Mouse (Mus musculus) layer of hippocampus, adult 9-11 months (tissue): Measurements from ENCODE around the gene Dcaf4.

Experiments
- DNase-seq: peaks from one replicate; pipeline ENCODE4 v3.0.0; 2022

Gene Dcaf4

DNA sequence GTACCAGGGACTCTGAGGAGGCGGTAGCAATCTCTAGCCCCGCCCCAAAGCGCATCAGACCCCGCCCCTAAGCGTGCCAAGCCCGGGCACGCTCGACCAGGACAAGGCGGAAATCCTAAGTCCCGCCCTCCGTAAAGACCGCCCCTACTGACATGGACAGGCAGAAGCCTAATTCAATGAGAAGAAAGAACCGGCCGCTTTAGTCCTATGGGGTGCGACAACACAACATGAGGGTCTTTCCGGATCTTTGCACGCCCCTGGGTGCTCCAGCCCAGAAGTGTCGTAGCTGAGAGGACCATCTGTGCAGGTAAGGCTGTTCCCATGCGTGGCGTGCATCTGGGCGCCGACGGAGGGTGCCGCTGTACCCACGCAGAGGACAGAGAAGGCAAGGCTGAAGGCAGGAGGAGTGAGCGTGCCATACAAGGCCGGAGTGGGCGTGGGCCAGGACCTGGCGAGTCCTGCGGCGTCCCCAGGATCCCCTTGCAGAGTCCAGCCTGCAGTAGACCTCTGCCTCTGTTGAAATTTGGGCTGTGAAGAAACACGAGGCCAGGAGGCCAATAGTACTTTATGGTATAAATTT lies at the start of gene Dcaf4:
Gene Dcaf4, plus strand, starts transcription at position 156 of the 580 bp plus-strand sequence.
- peak; percentile 98 for DNase-seq

DNA sequence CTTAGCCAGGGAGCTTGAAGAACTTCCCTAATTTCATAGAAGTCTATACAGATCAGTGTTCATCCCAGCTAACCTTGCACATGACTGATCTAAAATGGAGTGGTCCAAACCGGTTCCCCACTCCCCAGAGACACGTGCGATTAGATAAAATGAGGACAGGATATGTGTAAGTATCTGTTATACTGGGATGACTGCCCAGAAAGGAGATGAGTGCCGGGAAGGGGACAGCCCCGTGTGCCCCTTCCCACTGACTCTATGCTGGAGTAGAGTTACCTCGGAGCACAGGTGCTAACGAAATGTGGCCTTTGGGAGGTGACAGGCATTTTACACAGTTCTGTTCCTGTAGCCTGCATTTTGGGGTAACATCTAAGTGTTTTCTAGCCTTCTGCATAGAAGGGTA lies 48.5 kb upstream of the Dcaf4 start:
- DNase-seq, result no peak

DNA sequence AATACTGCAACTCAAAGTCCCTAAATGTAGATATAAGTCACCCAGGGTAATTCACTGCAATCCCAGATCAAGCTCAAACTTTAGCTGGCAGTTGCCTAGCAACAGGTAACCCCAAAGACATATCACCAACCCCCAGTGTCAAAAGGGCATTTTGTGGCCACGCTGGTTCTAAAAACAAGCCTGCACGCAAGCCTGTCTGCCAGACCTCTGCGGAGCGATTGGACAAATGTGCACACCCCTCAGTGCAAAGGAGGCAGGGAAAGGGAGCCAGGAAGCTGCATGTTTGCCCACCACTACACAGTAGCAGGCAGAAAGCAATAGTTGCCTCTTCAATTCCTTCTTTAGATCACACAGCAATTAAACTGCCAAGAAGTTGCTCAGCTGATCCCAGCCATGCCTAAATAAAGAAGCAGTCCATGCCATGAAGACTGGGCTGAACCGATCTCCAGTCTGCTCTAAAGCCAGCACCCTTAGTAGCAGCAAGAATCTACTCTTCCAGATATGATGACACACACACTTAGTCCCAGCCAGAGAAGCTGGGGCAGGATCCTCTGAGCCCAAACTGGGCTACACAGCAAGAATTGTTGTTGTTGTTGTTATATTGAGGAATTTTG lies 46.2 kb upstream of the Dcaf4 start:
- DNase-seq, result no peak

DNA sequence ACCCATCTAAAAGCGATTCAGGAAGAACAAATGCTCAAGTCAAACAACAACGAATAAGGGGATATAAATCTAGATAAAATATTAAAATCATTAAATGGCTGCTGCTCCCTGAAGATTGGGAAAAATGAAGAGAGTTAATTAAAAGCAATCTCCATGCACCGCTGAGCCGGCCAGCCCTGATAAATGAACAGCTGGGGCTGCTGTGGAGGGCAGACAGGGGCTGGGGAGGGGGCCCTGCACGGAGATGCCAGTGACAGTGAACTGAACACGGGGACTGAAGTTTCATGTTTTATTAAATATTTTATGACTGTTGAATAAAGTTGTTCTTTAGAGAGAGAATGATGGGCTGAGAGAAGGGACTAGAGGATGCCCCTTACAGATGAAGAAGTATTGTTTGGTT lies 44.8 kb upstream of the Dcaf4 start:
- DNase-seq, result no peak

DNA sequence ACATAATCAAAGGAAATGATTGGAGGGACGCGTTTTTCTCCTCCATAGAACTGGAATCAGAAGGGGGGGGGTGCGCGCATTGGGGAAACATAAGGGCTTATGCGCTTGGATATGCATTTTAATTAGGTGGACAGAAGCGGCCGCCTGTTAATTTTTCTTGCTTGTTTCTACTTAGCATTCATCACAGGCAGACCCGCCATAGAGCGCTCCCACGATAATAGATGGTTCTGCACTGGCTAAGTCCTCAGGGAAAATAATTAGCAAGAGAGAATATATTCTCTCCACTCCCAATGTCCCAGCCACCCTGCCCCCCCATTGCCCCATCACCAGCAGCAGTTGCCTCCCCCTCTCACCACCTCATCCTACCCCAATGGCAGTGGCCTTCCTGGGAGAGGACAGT lies 44.0 kb upstream of the Dcaf4 start:
- DNase-seq, result no peak

DNA sequence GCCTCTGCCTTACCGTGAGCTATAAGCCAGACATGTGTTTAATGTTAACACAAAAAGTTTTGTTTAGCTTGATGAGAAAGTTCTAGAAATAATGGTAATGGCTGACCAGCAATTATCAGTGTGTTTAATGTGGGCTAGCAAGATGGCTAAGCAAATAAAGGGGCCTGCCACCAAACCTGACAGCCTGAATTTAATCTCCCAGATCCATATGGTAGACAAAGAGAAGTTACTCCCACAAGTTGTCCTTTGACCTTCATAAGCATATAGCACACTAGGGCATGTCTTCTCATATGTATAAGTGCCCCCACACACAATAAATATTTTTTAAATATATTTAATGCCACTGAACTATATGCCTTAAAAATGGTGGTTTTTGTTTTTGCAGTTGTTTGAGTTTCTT lies 41.1 kb upstream of the Dcaf4 start:
- DNase-seq, result no peak

DNA sequence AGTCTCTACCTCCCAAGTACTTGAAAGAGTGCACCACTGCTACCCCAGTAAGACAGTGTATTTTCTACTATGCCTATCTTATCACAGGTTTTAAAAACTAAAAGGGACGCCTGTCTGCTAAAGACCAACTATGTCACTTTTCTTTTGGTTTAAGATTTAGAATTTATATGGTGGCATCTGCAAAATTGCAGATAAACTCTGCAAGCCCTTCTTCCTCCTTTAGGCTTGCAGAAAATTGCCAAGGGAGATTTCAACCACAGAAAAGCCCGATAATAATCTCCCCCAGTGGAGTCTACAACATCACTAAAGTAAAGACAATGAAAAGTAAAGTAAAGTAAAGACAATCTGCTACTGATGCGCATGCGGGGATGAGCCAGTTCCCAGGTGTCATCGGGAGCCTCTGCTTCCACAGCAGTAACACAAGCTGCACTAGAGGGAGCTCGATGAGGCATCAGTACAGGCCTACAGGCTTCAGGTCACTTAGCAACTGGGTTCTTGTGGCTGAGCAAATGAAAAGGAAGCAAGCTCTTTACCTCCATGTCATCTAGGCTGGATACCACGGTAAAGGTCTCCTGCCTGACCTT lies 40.4 kb upstream of the Dcaf4 start:
- DNase-seq, result no peak

DNA sequence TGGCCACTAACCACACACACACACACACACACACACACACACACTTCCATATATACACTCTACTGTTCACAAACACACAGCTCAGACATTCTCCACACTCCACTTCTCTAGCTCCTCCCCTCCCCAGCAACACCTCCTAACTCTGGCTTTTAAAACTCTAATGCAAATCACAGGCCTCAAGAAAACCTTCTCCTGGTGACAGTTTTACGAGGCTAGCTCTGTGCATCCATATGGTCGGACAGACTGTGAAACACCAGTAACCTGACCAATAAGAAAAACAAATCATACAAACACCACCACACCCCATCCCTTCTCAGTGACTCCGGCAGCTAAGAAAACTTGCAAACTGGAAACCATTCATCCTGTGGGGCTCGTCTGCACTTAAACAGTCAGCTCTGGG lies 38.8 kb upstream of the Dcaf4 start:
- DNase-seq, result no peak

DNA sequence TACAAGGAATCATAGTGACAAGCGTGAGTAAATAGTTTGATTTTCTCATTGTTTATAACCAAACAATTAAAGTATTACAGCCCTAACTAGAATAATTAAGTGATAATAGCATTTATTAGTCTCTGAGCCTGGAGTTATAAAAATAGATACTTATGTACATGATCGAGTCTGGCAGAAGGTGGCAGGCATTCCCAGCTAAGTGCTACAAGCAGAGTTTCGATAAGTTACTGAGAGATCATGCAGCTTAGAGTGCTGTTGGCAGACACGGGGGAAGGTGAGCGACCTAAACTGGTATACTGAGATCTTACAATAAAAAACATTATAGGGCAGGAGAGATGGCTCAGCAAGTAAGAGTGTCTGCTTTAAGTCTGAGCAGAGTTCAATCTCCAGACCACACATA lies 36.6 kb upstream of the Dcaf4 start:
- no peak for DNase-seq

DNA sequence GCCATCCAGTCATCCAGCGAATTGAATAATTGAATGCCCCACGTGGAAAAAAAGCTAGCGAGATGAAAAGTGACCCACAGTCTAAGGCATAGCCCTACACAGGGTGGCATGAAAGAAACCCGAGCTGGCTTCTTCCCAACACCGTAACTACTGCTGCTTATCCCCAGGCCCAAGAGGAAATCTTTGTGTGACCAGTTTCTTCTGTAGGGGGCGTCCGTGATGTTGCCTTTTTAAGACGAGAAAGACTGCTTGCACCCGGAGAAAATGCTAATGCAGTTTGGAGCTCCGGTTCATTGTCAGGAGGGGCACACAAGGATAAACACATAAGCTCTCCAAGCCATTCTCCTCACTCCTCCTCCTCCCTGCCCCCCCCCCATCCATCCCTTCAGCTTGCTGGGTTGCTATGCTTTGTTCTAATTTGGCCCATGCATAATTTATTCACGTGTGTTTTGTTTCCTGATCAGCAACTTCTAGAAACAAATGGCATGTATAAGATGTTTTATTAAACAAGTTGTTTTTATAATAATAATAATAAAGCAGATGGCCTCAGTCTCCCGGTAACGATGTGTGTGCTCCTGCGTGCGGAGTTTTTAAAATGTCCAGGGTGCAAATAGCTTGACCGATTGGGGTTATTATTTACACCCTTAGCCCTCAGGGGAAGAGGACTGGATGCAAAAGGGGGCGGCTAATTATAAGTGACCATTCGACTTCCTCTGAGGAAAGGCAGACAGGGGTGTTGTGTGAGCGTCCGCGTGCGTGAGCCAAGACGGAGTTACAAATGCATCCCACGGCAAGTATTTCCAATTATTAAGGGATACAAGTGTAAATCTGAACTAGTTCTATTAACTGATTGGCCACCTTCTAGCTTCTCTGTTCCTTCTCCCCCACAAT lies 35.2 kb upstream of the Dcaf4 start:
- DNase-seq, result no peak

DNA sequence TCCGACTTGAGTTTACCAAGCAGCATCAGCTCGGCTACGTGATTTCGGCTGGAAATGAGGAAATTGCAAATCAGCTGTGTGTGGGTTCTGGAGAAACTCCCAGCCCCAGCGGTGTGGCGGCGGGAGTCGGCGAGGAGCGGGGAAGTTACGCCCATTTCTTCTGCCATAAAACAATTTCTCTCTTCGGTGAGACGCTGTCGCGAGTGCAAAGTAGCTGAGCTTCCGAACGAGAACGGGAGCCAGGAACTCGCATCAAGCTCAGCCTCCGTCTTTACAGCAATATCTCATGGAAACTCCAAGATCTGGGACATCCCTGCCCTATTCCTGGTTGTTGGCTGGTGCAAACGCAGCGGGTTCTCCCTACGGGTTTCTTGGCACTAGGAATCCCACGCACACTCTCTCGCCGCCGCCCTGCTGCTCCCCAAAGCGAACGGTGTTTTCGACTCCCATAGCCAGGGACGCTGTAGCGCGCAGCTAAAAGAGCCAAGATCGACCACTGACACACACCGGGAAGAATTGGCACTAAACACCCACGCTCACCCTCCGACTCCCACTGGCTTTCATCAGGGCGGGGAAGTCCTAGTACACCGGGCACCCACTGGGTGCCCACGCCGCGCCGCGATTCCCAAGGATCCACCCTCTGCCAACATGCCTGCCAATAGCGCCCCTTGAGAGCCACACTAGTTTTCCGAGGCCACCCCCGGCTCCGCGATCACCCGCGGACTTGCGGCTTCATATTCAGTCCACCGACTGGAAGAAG lies 34.2 kb upstream of the Dcaf4 start:
- peak; percentile 24 for DNase-seq

DNA sequence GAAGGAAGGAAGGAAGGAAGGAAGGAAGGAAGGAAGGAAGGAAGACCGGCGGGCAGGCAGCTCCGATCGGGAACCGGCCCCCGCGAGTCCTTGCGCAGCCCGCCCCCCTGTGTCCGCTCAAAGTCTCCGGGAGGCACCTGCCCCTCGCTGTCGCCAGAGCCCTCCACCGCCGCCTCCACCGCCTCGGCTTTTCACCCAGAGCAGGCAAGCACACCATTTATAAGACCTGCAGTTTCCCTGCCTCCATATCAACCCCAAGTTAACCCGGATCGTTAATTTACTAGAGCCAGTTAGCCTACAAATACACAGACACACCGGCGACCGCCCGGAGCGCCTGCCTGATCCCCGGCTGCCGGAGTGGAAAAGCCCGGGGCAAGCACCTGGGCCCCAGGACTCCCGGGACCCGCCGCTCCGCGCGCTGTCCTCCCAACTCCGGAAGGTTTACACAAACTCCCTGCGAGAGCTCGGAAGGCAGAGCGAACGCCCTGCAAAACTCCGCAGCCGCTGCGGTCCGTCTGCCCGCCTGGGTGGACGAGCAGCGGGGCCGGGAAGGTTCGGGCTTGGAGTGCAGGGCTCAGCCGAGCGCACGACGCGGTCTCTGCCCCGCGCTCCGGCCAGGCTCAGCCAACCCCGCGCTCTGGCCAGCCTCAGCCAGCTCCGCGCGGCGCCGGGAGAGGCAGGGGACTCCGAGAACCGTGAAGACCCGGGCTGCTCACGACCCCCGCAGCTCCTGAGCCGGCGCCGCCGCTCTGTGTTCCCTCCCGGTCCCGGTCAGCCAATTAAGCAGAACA lies 33.4 kb upstream of the Dcaf4 start:
- no peak for DNase-seq

DNA sequence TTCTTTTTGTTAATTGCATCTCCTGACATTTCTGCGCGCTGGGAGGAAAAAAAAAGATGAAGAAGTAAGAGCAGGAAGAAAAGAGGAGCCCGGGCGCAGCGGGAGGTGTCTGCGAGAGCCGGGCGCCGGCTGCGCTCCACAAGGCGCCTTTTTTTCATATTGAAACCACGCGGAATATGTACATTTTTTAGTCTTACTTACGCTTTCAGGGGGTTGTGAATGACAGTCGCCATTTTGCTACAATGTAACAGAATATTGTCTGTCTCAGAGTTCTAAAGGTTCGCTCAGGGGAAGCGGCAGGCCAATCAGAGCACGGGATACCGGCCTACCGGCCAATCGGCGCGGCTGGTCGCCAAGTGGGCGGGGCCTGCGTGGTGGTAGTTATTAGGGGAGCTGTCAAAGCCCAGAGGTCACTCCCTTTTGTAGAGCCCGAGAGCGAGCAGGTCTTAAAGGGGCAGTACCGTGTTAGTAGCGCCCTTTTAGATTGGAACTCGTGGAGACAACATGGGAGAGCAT lies 32.7 kb upstream of the Dcaf4 start, which contains the start of gene Dpf3:
Gene Dpf3, minus strand, starts transcription at position 241 of the 516 bp plus-strand sequence.
- DNase-seq, result peak; percentile 95

DNA sequence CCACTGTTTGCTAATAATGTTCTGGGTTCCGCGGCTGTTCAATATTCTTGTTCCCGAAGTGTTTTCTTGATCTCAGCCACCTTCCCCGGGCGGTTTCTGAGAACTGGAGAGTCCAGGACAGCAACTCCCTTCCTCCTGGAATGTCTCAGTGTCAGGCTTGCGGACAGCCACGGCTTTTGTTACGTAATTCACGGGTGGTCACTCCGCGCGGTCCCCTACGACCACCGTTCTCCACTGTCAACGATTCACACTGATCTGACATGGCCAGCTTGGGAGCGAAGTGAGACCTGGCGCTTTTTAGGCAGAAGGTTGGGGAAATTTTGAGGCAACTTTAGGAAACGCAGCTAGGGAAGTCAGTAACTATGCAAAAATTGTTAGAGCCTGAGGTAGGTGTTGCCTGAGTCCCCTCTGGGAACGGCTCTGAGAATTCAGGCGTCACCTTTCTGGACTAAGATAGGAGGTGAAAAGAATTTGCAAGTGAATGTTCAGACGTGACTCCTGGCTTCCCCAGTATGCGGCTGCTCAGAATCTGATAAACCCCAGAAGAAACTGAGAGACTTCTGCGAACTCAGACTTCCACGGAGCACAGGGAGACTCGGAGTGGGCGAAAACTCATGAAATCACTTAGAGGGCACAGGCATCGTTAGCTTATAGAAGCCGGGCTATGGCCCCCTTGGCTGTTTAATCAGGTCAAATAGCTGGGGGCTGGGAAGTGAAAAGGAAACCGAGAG lies 31.9 kb upstream of the Dcaf4 start:
- DNase-seq, result no peak

DNA sequence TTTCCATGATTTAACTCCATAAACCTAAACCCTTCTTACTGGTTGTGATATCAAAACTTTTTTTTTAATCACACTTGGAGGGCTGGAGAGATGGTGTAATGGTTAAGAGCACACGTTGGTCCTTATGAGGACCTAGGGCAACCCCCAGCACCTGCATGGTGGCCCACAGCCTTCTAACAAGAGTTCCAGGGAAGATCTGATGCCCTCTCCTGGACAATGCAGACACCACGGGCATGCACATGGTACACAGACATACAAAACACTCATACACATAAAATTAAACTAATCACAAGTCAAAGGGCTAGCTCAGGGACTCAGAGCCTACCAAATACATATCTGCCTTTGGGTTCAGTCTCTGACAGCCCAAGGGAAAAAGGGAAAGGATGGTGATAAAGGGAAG lies 30.5 kb upstream of the Dcaf4 start:
- no peak for DNase-seq

DNA sequence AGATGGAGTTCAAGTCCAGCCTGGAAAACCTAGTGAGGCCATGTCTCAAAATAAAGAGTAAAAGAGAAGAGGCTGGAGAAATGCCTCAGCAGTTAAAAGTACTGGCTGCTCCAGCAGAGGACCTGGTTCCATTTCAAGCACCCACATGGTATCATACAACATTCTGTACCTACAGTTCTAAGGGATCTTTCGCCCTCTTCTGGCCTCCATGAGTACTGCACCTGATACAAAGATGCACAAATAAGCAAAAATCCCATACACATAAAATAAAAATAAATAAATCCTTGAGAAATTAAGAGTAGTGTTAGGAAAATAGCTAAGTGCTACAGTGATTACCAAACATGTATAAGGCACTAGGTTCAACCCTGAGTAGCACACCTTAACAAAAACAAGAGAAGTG lies 28.7 kb upstream of the Dcaf4 start:
- no peak for DNase-seq

DNA sequence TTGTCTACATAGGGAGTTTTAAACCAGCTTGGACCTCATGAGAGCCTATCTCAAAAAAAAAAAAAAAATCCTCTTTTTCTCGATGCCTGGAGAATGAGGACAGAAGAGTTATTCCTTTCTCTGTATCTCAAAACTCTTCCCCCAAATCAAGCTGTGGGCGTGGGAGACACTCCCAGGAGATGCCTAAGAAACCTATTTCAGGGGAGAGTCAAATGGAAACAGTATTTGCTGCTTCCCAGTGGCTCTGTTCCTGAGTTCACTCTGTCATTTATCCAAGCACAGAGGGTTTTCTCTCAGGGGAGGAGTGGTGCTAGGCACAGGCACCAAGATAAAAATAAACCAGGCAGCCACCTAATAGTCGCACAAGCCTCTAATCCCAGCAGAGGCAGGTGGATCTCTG lies 27.5 kb upstream of the Dcaf4 start:
- DNase-seq, result no peak

DNA sequence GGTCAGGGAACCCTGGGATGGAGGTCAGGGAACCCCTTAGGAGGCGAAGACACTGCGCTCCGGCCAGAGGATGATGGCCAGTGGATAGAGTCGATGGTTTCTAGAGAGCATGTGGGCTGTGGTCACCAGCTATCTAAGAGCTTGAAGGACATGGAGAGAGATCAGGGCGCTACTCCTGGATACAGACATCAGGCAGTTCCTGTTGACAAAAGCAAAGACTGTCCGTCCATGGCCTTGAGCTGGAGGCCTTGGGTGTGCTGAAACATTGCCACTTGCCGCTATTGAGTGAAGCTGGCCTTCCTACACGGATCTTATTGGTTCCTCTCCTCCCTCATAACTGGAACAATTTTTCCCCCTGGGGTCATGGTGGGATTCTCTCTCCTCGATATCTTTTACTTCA lies 26.1 kb upstream of the Dcaf4 start:
- DNase-seq, result no peak

DNA sequence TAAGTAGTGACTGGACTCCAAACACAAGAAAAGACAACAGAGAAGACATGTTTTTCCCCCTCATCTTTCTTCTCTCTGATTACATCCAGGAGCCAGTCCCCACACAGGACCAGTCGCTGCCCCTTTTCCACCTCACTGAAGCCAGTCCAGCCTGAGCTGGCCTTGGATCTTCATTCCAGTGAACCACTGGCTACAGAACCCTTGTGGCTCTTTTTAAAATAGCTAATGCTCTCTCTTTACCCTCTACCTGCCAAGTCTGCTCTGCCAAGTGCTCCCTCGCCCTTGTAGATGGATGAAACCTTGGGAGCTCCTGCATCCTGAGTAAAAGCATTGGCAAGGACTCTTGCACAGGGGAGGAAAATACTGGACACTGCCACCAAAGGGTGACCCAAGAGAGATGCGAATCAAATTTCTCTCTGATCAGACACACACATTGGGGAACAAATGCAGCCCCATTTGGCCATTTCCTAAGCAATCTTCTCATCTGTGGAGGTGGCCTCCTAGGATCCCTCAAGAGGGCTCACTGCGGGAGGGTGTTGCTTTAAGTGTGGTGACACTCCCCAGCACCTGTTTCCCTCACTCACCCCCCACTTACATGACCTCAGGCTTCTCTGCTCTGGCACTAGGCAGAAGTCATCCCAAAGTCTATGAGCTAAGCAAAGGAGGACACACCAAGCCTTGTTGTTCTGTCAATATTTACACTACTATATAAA lies 24.9 kb upstream of the Dcaf4 start:
- DNase-seq, result no peak

DNA sequence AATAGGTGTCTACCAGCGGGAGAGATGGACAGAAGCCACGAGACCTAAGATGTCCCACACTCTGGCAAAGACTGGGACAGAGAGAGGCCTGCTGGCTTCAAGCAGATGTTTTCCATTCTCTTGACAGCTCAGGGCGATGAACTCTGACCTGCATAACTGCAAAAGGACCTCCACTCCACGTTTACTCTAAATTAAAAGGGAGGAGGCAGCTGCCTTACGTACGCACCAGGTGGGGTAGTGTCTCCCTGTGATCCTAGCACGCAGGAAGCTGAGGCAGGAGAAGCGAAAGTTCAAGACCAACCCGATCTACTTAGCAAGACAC lies 24.3 kb upstream of the Dcaf4 start:
- DNase-seq, result no peak

DNA sequence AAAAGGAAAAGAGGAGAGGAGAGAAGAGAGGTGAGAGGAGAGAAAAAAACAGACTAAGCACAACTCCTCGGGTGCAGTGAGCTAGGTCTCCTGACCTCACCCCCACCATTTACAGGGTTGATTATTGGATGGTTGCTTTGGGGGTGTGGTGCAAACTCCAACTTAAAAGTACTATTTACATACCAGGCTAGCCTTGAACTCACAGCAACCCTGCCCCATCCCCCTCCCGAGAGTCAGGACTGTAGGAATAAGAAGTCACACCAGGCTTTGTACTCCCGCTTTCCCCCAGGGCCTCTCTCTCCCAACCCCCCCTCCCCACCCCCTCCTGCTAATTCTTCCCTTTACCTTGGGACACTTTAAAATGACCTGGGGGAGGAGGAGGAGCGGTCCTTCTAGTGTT lies 23.9 kb upstream of the Dcaf4 start:
- DNase-seq, result no peak
